8 mouse cellular contexts compared by ENCODE assay signal in the genomic region with DNA sequence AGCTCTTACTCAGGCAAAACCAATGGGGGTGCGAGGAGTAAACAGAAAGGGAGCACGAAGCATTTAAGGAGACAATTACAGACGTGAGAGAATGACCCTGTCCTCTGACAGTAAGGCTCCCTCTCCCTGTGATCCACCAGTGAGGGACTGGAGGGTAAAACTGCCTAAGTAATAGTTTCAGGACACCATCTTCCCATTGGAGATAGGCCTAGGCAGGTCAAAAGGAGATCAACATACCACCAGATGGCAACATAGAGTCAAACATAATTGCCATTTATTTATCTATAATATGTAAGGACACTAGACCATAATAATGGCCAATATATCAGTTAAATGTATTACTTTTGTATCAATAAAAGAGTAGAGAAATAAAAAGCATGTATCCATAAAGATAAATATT.
DNase-seq lines count a peak whose midpoint lies in the region; ATAC-seq and TF ChIP-seq lines count a peak whose summit lies in the region.

No protein-coding gene starts in this region.

- TF ChIP-seq EP300 in CH12.LX (IDR thresholded peaks at IDR 0.05; ENCODE audit: low read length), result no peak

- no peaks in the 10 kb centered on the region for H3K79me2 ChIP-seq in CH12.LX (replicated peaks; ENCODE audit: control insufficient read depth, extremely low read depth, insufficient read depth, poor library complexity, severe bottlenecking)

- TF ChIP-seq CTCF in left cerebral cortex, adult 2 months (IDR thresholded peaks at IDR 0.05), result peak; percentile 51
- TF ChIP-seq CTCF in CH12.LX (conservative IDR thresholded peaks at IDR 0.05 in 1 of 2, IDR thresholded peaks at IDR 0.05 in 1 of 2; ENCODE audit: low read depth in 2 of 2, low read length in 2 of 2), result peak in 1 of 2 experiments; percentile 63; a peak in 2 of 4 replicates
- peak; percentile 45 for TF ChIP-seq CTCF in forebrain, postnatal 0 days (IDR thresholded peaks at IDR 0.05; ENCODE audit: low read depth)

- dilution Hi-C loops in CH12.LX (cut with MboI; ENCODE audit: extremely low pct_ligation_motif_present, extremely low pct_unique_long_range_greater_than_20kb, low sequenced_read_pairs), result no loop called here

- no peaks in the 10 kb centered on the region for H3K36me3 ChIP-seq in embryonic facial prominence, embryonic 11.5 days (replicated peaks; ENCODE audit: control insufficient read depth, insufficient read depth, low read depth, low read length)
- no peaks in the 10 kb centered on the region for H3K36me3 ChIP-seq in embryonic facial prominence, embryonic 10.5 days (replicated peaks)
- no peaks in the 10 kb centered on the region for H3K36me3 ChIP-seq in CH12.LX (replicated peaks in 1 of 2; ENCODE audit: control insufficient read depth in 1 of 2, insufficient read depth in 1 of 2, low read length in 1 of 2)
- H3K36me3 ChIP-seq in forebrain, postnatal 0 days (ENCODE audit: insufficient read depth), result peaks cover 2% of the 10 kb centered on the region; the same call in 1 of the 2 replicates

- H3K27ac ChIP-seq in embryonic facial prominence, embryonic 11.5 days (replicated peaks; ENCODE audit: low read depth, low read length), result no peak overlapping the region
- no peak overlapping the region for H3K27ac ChIP-seq in embryonic facial prominence, embryonic 10.5 days (replicated peaks)
- H3K27ac ChIP-seq in left cerebral cortex, adult 2 months, result no peak overlapping the region
- no peak overlapping the region for H3K27ac ChIP-seq in CH12.LX (ENCODE audit: insufficient read depth, low read depth)
- no peak overlapping the region for H3K27ac ChIP-seq in forebrain, postnatal 0 days (ENCODE audit: low read depth, low read length)

- H3K27me3 ChIP-seq in embryonic facial prominence, embryonic 11.5 days (ENCODE audit: control insufficient read depth, insufficient read depth, low read length), result no peaks in the 10 kb centered on the region
- H3K27me3 ChIP-seq in embryonic facial prominence, embryonic 10.5 days (replicated peaks; ENCODE audit: low read depth, poor library complexity, severe bottlenecking), result no peaks in the 10 kb centered on the region
- no peaks in the 10 kb centered on the region for H3K27me3 ChIP-seq in CH12.LX (replicated peaks)
- no peaks in the 10 kb centered on the region for H3K27me3 ChIP-seq in forebrain, postnatal 0 days (ENCODE audit: insufficient read depth, low read length)

- DNase-seq in embryonic facial prominence, embryonic 11.5 days (ENCODE audit: low spot score), result peak; percentile 50
- DNase-seq in embryonic facial prominence, embryonic 10.5 days (ENCODE audit: low spot score), result no peak
- no peak for DNase-seq in left cerebral cortex, adult 2 months (ENCODE audit: extremely low spot score in 1 of 2, low spot score in 2 of 2)
- no peak for DNase-seq in left cerebral cortex, postnatal 25 days (ENCODE audit: low spot score in 2 of 2)
- DNase-seq in CH12.LX (ENCODE audit: extremely low read depth), result no peak
- no peak for DNase-seq in forebrain, postnatal 0 days
- no peak for DNase-seq in T-cell, adult 2 months (ENCODE audit: low spot score)
- DNase-seq in testis, postnatal 10 days (ENCODE audit: low spot score), result no peak

- WGBS in embryonic facial prominence, embryonic 11.5 days, result 45% methylated on average over 3 of the region's 3 CpGs
- WGBS in embryonic facial prominence, embryonic 10.5 days, result 51% methylated on average over 3 of the region's 3 CpGs
- WGBS in forebrain, postnatal 0 days, result 44% methylated on average over 3 of the region's 3 CpGs

- TF ChIP-seq POLR2A in CH12.LX (IDR thresholded peaks at IDR 0.05; ENCODE audit: low read depth, low read length), result no peak

- in situ Hi-C loops in CH12.LX (cut with MboI; ENCODE audit: low pct_ligation_motif_present, low pct_unique_long_range_greater_than_20kb, low sequenced_read_pairs), result no loop called here

- no peaks in the 10 kb centered on the region for H3K4me1 ChIP-seq in embryonic facial prominence, embryonic 11.5 days (ENCODE audit: control insufficient read depth, insufficient read depth, low read length)
- H3K4me1 ChIP-seq in embryonic facial prominence, embryonic 10.5 days, result no peaks in the 10 kb centered on the region
- no peaks in the 10 kb centered on the region for H3K4me1 ChIP-seq in CH12.LX (ENCODE audit: control insufficient read depth in 1 of 2, insufficient read depth in 2 of 2)
- H3K4me1 ChIP-seq in forebrain, postnatal 0 days (ENCODE audit: insufficient read depth), result no peaks in the 10 kb centered on the region

- no peak overlapping the region for H3K4me2 ChIP-seq in embryonic facial prominence, embryonic 11.5 days (ENCODE audit: low read depth, low read length)
- H3K4me2 ChIP-seq in CH12.LX (ENCODE audit: insufficient read depth, low read depth, poor library complexity, severe bottlenecking), result no peak overlapping the region
- no peak overlapping the region for H3K4me2 ChIP-seq in forebrain, postnatal 0 days (ENCODE audit: low read depth)

- H3K9me3 ChIP-seq in embryonic facial prominence, embryonic 11.5 days (replicated peaks; ENCODE audit: control insufficient read depth, low read length), result no peaks in the 10 kb centered on the region
- H3K9me3 ChIP-seq in embryonic facial prominence, embryonic 10.5 days, result no peaks in the 10 kb centered on the region
- H3K9me3 ChIP-seq in CH12.LX (replicated peaks; ENCODE audit: low read length), result no peaks in the 10 kb centered on the region
- no peaks in the 10 kb centered on the region for H3K9me3 ChIP-seq in forebrain, postnatal 0 days (ENCODE audit: low read length)

- no peak overlapping the region for H3K4me3 ChIP-seq in embryonic facial prominence, embryonic 11.5 days (ENCODE audit: low read depth, low read length)
- H3K4me3 ChIP-seq in embryonic facial prominence, embryonic 10.5 days, result no peak overlapping the region
- H3K4me3 ChIP-seq in left cerebral cortex, adult 2 months, result no peak overlapping the region
- no peak overlapping the region for H3K4me3 ChIP-seq in CH12.LX (replicated peaks in 1 of 3; ENCODE audit: low read depth in 2 of 3, low read length in 2 of 3, poor library complexity in 1 of 3)
- H3K4me3 ChIP-seq in forebrain, postnatal 0 days (ENCODE audit: low read depth, low read length), result no peak overlapping the region

- TF ChIP-seq RAD21 in CH12.LX (IDR thresholded peaks at IDR 0.05; ENCODE audit: low read depth, low read length), result peak; percentile 59

- ATAC-seq in embryonic facial prominence, embryonic 11.5 days (replicated peaks; ENCODE audit: insufficient number of reproducible peaks, low FRiP score, low TSS enrichment, low read depth), result no peak
- no peak for ATAC-seq in forebrain, postnatal 0 days

- intact Hi-C loops in left cerebral cortex, adult 2 months (cut with DNase I), result no loop called here
- intact Hi-C loops in left cerebral cortex, postnatal 25 days (cut with DNase I), result no loop called here

- no peak overlapping the region for H3K9ac ChIP-seq in embryonic facial prominence, embryonic 11.5 days (replicated peaks; ENCODE audit: low read length)
- no peak overlapping the region for H3K9ac ChIP-seq in CH12.LX (ENCODE audit: insufficient read depth, low read depth)
- no peak overlapping the region for H3K9ac ChIP-seq in forebrain, postnatal 0 days

TF ChIP-seq in CH12.LX, 34 proteins besides CTCF, POLR2A, EP300 and RAD21:
- TF ChIP-seq PAX5 (IDR thresholded peaks at IDR 0.05; ENCODE audit: low read length) (no peak), SMC3 (IDR thresholded peaks at IDR 0.05; ENCODE audit: low read depth, low read length) (peak; percentile 70), ZC3H11A (IDR thresholded peaks at IDR 0.05; ENCODE audit: low read depth, low read length) (no peak), GABPA (IDR thresholded peaks at IDR 0.05; ENCODE audit: insufficient replicate concordance, low read depth, low read length) (no peak), CHD2 (IDR thresholded peaks at IDR 0.05; ENCODE audit: low read length) (no peak), ETS1 (conservative IDR thresholded peaks at IDR 0.05; ENCODE audit: low read depth, low read length) (no peak), KAT2A (IDR thresholded peaks at IDR 0.05; ENCODE audit: insufficient replicate concordance, low read length) (no peak)
TF ChIP-seq in CH12.LX: peak in this region for 1.
